Mouse (Mus musculus) stomach, embryonic 15.5 days (tissue): Measurements from ENCODE around the gene Aqp9. TPM values are rescaled to one million over a fixed set of nuclear protein-coding genes. Genes with fewer than 3 reads are reported as not detected.

ENCODE experiments used
- polyA plus RNA-seq: library from polyadenylated mRNA; unstranded; fragments of >200 nt; fragmentation: Nextera tagmentation; extraction: Ambion mirVana; gene quantifications from 2 replicates; pipeline ENCODE4 v1.2.1, GENCODE M21; 2015

Gene Aqp9
- polyA plus RNA-seq, 1 experiment from 2014 or later = 1.0 TPM

Other genes with a start within 250 kb of the Aqp9 start
- gene Lipc, start 216.5 kb downstream of the Aqp9 start, polyA plus RNA-seq = 3.3 and 3.6 TPM in 2 replicates
- 86.6 and 89.8 TPM in 2 replicates for gene Aldh1a2, start 47.1 kb upstream of the Aqp9 start, polyA plus RNA-seq